In the genomic region with DNA sequence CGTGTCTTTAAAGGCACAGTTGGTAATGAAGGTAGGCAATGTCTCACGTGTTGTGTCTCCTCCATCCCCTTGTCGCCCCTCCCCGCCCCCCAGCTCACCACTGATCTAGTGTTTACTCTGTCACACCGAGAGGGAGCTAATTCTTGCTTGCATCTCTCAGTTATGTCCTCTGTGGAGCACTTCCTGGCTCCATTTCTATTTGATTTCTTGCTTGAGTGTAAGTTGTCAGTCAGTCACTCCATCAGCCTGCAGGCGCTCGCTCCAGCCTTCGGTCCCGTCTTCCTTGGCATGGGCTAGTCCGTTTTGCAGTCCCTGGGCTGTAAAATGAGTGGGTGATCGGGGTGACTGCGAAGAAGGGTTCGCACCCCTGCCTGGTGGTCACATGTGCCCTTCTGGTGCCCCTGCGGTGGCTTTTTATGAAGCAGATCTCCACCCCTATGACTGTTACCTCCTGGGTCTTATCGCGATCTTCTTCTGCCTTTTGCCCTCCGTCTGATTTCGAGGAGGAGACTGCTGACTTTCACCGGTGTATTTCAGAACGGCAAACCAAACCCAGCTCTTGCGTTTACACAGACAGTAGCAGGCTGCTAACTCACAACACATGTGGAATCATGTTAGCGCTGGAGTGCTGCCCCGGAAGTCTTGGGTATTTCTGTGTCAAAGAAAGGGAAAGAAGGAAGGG, we compare ENCODE assay signal across 8 mouse cellular contexts. TPM values are rescaled to one million over a fixed set of nuclear protein-coding genes. Genes with fewer than 3 reads are reported as not detected.
DNase-seq lines count a peak whose midpoint lies in the region; ATAC-seq and TF ChIP-seq lines count a peak whose summit lies in the region.

No protein-coding gene starts in this region.

- H3K4me3 ChIP-seq in hindbrain, embryonic 15.5 days: peak overlapping the region; percentile 38
- H3K4me3 ChIP-seq in small intestine, adult 2 months (ENCODE audit: low read depth, low read length): peak overlapping the region; percentile 78

- ATAC-seq in hindbrain, embryonic 15.5 days (ENCODE audit: low FRiP score, low read depth): peak; percentile 39; the same call in 1 of the 2 replicates

- H3K27me3 ChIP-seq in hindbrain, embryonic 15.5 days: peaks cover 12% of the 10 kb centered on the region
- H3K27me3 ChIP-seq in small intestine, adult 2 months (ENCODE audit: control insufficient read depth, insufficient read depth, low read length): no peaks in the 10 kb centered on the region

- peaks cover 51% of the 10 kb centered on the region for H3K4me1 ChIP-seq in hindbrain, embryonic 15.5 days (replicated peaks)
- H3K4me1 ChIP-seq in small intestine, adult 2 months (ENCODE audit: control insufficient read depth, insufficient read depth, insufficient read length, low read length): peaks cover 7% of the 10 kb centered on the region

- H3K36me3 ChIP-seq in hindbrain, embryonic 15.5 days: no peaks in the 10 kb centered on the region
- no peaks in the 10 kb centered on the region for H3K36me3 ChIP-seq in small intestine, adult 2 months (ENCODE audit: control insufficient read depth, insufficient read depth, low read length)

- peak; percentile 14 for DNase-seq in adrenal gland, postnatal 14 days
- DNase-seq in adrenal gland, postnatal 25 days: no peak
- peak; percentile 6 for DNase-seq in A20 (ENCODE audit: low read depth, low spot score)
- DNase-seq in embryo, embryonic 9.5 days (ENCODE audit: extremely low spot score): peak; percentile 48
- DNase-seq in lung, postnatal 25 days (ENCODE audit: low spot score): peak; percentile 2
- no peak for DNase-seq in gastrocnemius, postnatal 14 days

- H3K4me2 ChIP-seq in hindbrain, embryonic 15.5 days: peak overlapping the region; percentile 89

- no peak for TF ChIP-seq CTCF in small intestine, adult 2 months (IDR thresholded peaks at IDR 0.05; ENCODE audit: extremely low read depth, insufficient read length, insufficient replicate concordance, low read depth, low read length)

- H3K9me3 ChIP-seq in hindbrain, embryonic 15.5 days: no peaks in the 10 kb centered on the region

- intact Hi-C loops in gastrocnemius, postnatal 14 days (cut with DNase I; ENCODE audit: low total_unique reads): no loop called here

- H3K27ac ChIP-seq in hindbrain, embryonic 15.5 days (replicated peaks): peak overlapping the region; percentile 62
- H3K27ac ChIP-seq in small intestine, adult 2 months (ENCODE audit: insufficient read depth, low read depth, low read length): peak overlapping the region; percentile 68

- peak overlapping the region; percentile 26 for H3K9ac ChIP-seq in hindbrain, embryonic 15.5 days

- under 1% methylated on average over 23 of the region's 23 CpGs for WGBS in hindbrain, embryonic 15.5 days
- 1% methylated on average over 23 of the region's 23 CpGs for WGBS in small intestine, adult 2 months

- TF ChIP-seq POLR2A in small intestine, adult 2 months (IDR thresholded peaks at IDR 0.05; ENCODE audit: low read depth, low read length): no peak; the same call in 1 of the 2 replicates

RNA-seq across cellular contexts. Expression of gene Pou2f1, which starts 45.9 kb away (rescaled TPM):
- total RNA-seq in adrenal gland, postnatal 14 days (2021): 15.0 and 18.8 TPM in 2 replicates
- 17.3 and 19.2 TPM in 2 replicates for total RNA-seq in adrenal gland, postnatal 25 days (2021)
- polyA plus RNA-seq in hindbrain, embryonic 15.5 days (2015; fragmentation: Nextera tagmentation; extraction: Ambion mirVana): 16.6 and 17.3 TPM in 2 replicates
- polyA plus RNA-seq in small intestine, adult 2 months (2012; rRNA removed): 8.0 and 17.6 TPM in 2 replicates
- 1 to 10 TPM; 6.3 to 6.7 TPM for total RNA-seq in gastrocnemius, postnatal 14 days (2021)

Comparison
In these comparisons a context has a peak if more than half of its experiments do, and no peak if none do; other contexts are left out.
1. DNase-seq: peak in adrenal gland, postnatal 14 days (single experiment), A20 (single experiment), embryo, embryonic 9.5 days (single experiment) and lung, postnatal 25 days (single experiment); none in adrenal gland, postnatal 25 days (single experiment) and gastrocnemius, postnatal 14 days (single experiment).